Mouse (Mus musculus): ENCODE measurements around the gene Aco2.

Gene Aco2

GRCm38 (mm10) chr15:81872262-81873136 is at the start of gene Aco2:
Aco2 (plus strand) TSS chr15:81872309.
- in situ Hi-C loops (cut with MseI, MboI), result no loop called here

GRCm38 (mm10) chr15:81822631-81823030 is 49.5 kb upstream of the Aco2 start:
- in situ Hi-C loops (cut with MseI, MboI), result no loop called here

- in situ Hi-C loops (cut with MseI, MboI), result no loop called here
Observed at GRCm38 (mm10) chr15:81824832-81825231, 47.3 kb upstream of the Aco2 start.

- in situ Hi-C loops (cut with MseI, MboI), result no loop called here
Observed at GRCm38 (mm10) chr15:81828426-81829207, 43.5 kb upstream of the Aco2 start.

DNA sequence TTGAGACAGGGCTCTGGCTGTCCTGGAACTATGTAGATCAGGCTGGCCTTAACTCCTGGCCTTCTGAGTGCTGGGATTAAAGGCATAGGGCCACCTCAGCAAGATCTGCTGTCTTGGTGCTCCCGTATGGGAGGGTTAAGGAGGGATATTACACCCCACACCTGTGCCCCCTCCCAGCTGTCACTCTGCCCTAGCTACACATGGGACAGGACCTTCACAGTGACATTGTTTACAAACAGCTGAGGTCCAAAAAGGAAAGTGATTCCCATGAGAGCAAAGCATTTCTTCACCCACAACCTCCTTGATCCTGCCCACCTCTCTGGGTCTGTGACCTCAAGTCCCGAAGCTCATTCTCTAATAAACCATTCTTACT is 42.9 kb upstream of the Aco2 start:
- in situ Hi-C loops (cut with MseI, MboI), result no loop called here

DNA sequence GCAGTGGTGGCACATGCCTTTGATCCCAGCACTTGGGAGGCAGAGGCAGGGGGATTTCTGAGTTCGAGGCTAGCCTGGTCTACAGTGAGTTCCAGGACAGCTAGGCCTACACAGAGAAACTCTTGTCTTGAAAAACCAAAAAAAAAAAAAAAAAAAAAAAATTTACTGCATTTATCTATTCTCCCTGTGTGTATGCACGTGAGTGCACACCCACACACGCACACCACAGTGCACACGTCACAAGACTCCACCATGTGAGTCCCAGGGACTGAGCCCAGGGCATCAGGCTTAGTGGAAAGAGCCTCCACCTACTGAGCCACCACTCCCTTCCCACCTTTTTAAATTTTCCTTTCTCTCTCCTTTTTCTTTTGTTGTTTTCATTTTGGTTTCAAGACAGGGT is 41.6 kb upstream of the Aco2 start:
- in situ Hi-C loops (cut with MseI, MboI), result no loop called here

- in situ Hi-C loops (cut with MseI, MboI), result no loop called here
Observed at GRCm38 (mm10) chr15:81831136-81831825, 40.8 kb upstream of the Aco2 start.

- in situ Hi-C loops (cut with MseI, MboI), result no loop called here
Observed at GRCm38 (mm10) chr15:81832219-81832618, 39.9 kb upstream of the Aco2 start.

GRCm38 (mm10) chr15:81833481-81833880 is 38.6 kb upstream of the Aco2 start:
- in situ Hi-C loops (cut with MseI, MboI), result no loop called here

DNA sequence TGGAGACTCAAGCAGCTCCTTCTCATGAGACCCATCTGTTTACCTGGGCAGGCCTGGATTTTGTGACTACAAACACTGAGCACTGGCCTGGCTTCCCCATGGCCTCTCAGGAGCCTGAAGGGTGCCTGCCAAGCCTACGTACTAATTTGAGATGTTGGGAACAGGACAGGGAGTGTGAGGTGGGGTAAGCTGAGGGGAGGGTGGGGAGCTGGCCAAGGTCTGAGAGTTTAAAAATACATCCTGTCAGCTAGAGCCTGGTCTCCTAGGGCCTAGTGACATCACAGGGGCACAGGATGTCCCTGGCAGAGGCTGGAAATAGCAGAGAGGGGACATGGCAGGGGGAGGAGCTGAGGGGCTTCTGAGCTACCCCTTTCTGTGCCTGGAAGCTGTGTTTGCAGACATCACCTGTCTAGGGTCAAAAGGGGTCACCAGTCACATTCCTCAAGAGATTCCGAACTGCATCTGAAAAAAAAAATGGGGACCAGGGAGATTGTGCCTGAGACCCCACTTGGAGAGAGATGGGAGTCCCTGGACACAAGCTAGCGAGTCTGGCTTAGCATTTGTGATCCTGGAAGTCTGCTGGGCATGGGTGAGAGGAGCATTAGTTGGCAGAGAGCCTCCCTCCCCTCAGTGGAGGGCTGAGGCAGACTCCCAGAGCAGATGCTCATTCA is 37.8 kb upstream of the Aco2 start:
- in situ Hi-C loops (cut with MseI, MboI), result no loop called here

- in situ Hi-C loops (cut with MseI, MboI), result no loop called here
Observed at GRCm38 (mm10) chr15:81835007-81835880, 36.9 kb upstream of the Aco2 start.

GRCm38 (mm10) chr15:81836124-81836821 is 35.8 kb upstream of the Aco2 start:
- in situ Hi-C loops (cut with MseI, MboI), result no loop called here

GRCm38 (mm10) chr15:81836966-81837920 is 34.9 kb upstream of the Aco2 start:
- in situ Hi-C loops (cut with MseI, MboI), result no loop called here

DNA sequence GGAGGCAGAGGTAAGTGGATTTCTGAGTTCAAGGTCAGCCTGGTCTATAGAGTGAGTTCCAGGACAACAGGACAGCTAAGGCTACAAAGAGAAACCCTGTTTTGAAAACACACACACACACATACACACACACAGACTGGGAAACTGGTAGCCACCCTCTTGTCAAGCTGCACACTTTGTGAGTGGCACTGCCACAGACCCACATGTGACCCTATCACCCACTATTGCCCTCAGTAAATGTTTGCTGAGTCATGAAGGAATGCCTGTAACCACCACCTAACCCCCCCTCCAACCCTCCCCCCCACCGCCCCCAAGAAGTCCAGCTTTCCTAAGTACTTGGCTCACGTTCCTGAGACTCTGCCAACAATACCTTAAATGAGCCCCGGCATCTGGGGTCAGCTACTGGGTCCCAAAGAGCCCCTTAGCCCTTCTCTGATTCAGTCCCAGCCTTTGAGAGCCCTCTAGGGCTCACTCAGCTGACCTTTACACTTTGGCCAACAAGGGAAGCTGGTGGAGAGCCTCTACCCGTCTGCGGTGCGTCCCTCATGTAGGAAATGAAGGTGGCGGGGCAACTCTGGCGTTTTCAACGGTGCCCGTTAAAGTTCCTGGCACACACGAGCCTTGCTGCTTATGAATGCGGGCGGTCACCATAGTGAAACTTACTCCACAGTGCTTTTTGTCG is 33.4 kb upstream of the Aco2 start:
- in situ Hi-C loops (cut with MseI, MboI), result no loop called here

DNA sequence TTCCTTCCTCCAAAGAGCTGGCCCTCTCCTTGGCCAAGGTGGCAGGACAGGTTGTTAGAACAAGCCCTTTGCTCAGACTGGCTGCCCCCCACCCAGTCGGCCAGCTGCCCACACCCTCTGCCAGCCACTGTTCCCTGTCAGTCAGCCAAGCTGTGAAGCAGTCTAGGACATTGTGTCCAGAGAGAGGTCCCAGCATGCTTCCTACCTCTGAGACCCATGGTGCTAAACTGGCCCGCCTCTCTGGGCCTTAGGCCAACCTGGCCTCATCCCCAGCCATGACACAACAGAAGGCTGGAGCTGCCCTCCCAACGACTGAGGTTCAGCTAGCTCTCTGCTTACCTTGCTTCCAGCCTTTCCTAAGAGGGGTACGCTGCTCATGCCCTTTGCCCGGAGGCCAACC is 32.5 kb upstream of the Aco2 start:
- in situ Hi-C loops (cut with MseI, MboI), result no loop called here

DNA sequence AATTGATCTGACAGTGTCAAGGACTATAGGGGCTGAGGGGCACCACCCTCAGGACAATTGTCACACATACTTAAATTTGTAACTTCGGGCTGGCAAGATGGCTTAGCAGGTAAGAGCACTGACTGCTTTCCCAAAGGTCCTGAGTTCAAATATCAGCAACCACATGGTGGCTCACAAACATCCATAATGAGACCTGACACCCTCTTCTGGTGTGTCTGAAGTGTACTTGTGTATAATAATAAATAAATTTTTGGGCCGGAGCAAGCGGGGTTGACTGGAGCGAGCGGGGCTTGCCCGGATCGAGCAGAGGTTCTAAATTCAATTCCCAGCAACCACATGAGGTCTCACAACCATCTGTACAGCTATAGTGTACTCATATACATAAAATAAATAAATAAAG is 31.8 kb upstream of the Aco2 start:
- in situ Hi-C loops (cut with MseI, MboI), result no loop called here

DNA sequence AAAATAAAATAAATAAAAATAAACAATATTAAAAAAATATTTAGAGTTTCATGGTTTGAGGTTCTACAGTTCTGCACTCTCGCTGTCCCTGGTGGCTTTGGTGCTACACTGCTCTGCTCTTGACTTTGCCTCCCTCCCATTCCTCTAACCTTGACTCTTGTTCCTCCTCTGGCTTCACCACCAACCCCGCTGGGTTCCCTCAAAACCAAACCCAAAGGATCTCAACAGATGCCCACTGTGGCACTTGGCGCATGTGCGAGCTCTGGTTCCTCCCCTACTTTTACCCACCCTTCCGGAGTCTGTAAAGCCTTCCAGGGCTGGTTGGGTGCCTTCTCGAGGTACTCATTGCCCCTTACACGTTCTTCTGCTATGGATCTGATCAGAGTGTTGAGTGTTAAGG is 29.8 kb upstream of the Aco2 start:
- in situ Hi-C loops (cut with MseI, MboI), result no loop called here

DNA sequence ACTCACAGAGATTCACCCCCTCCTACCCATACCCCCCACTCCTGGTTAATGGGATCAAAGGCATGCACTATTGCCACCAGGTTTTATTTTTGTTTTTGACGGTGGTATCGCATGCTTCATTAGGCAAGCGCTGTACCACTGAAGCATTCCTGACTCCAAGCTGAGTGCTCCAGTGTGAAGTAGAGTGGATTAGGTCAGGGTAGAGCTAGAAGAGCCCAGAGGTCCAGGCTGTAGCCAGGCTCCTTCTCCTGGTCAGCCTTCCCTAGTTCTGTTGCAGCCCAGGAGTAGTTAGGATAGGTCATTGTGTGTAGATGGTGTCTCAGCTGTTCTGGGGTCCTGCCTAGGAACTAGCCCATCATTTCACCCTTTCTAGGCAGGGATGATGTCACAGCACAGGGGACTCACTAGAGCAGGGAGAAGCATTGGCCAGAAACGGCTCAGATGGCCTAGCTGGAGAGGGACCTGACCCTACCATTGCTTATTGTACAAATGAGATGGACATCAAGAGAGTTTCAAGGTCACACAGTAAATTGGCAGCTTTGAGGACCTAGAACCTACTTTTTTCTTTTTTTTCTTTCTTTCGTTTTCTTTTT is 27.0 kb upstream of the Aco2 start:
- in situ Hi-C loops (cut with MseI, MboI), result no loop called here
